Mouse (Mus musculus) embryonic facial prominence, embryonic 13.5 days (tissue): ENCODE measurements at regions not wholly inside any gene's neighbourhood (a gene's known extent, or its start where the extent isn't known, plus 50 kb on each side); places are given as distances from the start of the nearest gene placed in this dataset.

Experiments
- ATAC-seq: fragments of 200-750 bp; cut with Nextera tagmentation; 2 replicates; pipeline ENCODE4 v1.8.0; 2017; ENCODE audit warnings: low read depth; ENCODE audit not compliant: insufficient number of reproducible peaks, insufficient read depth, low FRiP score, low TSS enrichment
- H3K27ac ChIP-seq: fragments of 300-500 bp; sonication (generic); 2 replicates; pipeline ENCODE4 v1.5.1; 2015; ENCODE audit warnings: moderate library complexity, mild to moderate bottlenecking, inconsistent platforms
- H3K27me3 ChIP-seq: fragments of 300-500 bp; sonication (generic); 2 replicates; pipeline ENCODE4 v1.6.1; 2015; ENCODE audit warnings: mild to moderate bottlenecking, inconsistent platforms
- H3K36me3 ChIP-seq: fragments of 300-500 bp; sonication (generic); 2 replicates; pipeline ENCODE4 v1.6.1; 2015; ENCODE audit warnings: mild to moderate bottlenecking, inconsistent platforms
- H3K4me1 ChIP-seq: fragments of 300-500 bp; sonication (generic); 2 replicates; pipeline ENCODE4 v1.6.1; 2015; ENCODE audit warnings: inconsistent platforms
- H3K4me2 ChIP-seq: fragments of 300-500 bp; sonication (generic); 2 replicates; pipeline ENCODE4 v1.6.1; 2015; ENCODE audit warnings: moderate library complexity, mild to moderate bottlenecking, inconsistent platforms
- H3K4me3 ChIP-seq: fragments of 300-500 bp; sonication (generic); 2 replicates; pipeline ENCODE4 v1.5.1; 2015; ENCODE audit warnings: mild to moderate bottlenecking, inconsistent platforms
- H3K9ac ChIP-seq: fragments of 300-500 bp; sonication (generic); 2 replicates; pipeline ENCODE4 v1.6.1; 2015; ENCODE audit warnings: mild to moderate bottlenecking, inconsistent platforms
- H3K9me3 ChIP-seq: fragments of 300-500 bp; sonication (generic); 2 replicates; pipeline ENCODE4 v1.6.1; 2016; ENCODE audit warnings: inconsistent platforms
- WGBS: fragments of 180-500 bp; shearing (Covaris S2); methylation state at CpG from one replicate; pipeline ENCODE4 v1.1.7; 2015; ENCODE audit warnings: mixed read lengths; 5-methylcytosine and 5-hydroxymethylcytosine counted together

DNA sequence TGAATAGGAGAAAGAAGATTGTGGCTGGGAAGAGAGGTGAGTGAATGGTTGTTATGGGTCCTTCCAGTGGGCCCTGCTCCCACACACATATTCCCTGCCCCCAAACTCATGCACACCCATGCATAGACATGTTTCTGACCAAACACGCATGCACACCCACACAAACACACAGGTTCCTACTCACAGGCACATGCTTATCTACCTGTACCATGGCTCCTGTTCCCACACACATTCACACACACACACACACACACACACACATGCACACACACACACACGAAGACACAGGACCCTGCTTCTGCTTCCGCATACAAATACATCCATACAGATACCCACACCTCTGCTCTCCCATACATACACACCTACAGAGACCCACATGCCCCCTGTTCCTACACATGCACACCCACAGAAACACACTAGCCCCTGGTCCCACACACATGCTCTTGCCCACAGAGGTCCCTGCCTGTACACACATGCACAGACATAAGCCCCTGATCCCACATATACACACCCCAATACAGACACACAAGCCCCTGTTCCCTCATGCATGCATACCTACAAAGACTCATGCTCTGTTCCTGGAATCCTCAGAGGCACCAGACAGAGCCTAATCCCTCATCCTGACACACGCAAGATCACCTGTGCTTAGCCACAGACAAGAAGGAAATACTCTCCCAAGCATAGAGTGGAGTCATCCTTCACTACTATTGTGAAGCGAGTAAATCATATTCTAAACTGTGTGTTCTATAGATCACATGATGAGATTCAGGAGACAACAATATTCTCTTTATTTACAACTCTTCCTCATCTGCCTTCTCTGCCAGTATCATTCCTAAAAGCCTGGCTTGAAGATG lies 100.1 kb downstream of the Mycn start:
- H3K27me3 ChIP-seq = no peaks in the 10 kb centered on the region
- 76% methylated on average over 5 of the region's 5 CpGs for WGBS
- no peak for ATAC-seq
- peaks cover 21% of the 10 kb centered on the region for H3K4me1 ChIP-seq
- H3K4me3 ChIP-seq = no peak overlapping the region
- peak overlapping the region; percentile 58 for H3K4me2 ChIP-seq
- no peaks in the 10 kb centered on the region for H3K36me3 ChIP-seq
- H3K9me3 ChIP-seq = no peaks in the 10 kb centered on the region
- no peak overlapping the region; the same call in 1 of the 2 replicates for H3K27ac ChIP-seq
- no peak overlapping the region for H3K9ac ChIP-seq

DNA sequence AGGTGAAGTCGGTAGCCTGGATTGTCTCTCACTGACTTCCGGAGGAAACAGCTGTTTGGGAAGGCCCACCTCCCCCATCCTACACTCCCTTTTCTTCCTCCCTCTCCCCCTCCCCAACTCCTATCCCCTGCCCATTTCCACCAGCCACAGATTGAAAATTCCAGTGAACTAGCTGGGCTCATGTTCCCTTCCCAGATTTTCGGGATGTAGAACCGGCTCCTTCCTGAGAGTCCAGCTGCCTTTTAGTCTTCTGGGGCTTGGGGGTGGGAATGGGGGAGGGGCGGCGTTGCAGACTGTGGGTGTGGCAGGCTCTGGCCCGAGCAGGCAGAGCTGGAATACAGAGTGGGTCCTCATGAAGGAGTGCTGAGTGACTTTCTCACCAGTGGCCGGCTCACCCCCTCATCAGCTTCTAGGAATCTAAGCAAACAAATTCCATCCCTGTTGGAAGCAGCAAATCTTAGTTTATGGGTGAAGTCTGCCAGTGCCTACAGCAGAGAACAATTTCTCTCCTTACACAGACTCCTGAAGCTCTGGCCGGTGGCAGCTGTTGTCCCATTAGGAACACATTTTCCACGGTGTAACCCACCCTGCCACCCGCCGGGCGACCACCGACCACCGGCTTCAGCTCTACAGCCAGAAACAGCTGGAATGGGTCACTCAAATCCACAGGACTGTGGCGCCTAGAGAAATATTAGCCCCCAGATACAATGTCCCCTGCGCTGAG lies 100.9 kb downstream of the Mycn start:
- H3K27ac ChIP-seq = peak overlapping the region; percentile 52
- H3K9ac ChIP-seq = peak overlapping the region; percentile 49; the same call in 1 of the 2 replicates
- peak; percentile 43; the same call in 1 of the 2 replicates for ATAC-seq

DNA sequence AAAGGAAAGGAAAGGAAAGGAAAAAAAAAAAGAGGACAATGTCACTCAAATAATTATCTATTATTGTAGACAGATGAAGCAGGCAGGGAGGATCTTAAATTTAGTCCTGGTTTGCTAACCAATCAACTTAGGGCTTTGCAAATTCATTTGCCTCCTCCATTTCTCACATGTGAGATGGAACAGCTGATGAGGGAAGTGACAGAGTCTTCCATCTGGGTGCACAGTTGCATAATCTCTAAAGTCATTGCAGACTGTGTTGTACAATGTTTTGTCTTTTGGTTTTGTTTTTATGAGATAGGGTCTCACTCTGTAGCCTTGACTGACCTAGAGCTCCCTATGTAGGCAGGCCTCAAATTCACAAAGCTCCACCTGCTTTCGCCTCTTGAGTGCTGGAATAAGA lies 103.9 kb downstream of the Mycn start:
- H3K4me1 ChIP-seq = peaks cover 21% of the 10 kb centered on the region
- no peaks in the 10 kb centered on the region for H3K27me3 ChIP-seq
- H3K9ac ChIP-seq = no peak overlapping the region
- H3K4me2 ChIP-seq = no peak overlapping the region
- no peak for ATAC-seq
- no peaks in the 10 kb centered on the region for H3K36me3 ChIP-seq
- no peak overlapping the region for H3K27ac ChIP-seq
- H3K4me3 ChIP-seq = no peak overlapping the region
- no peaks in the 10 kb centered on the region for H3K9me3 ChIP-seq
- 86% methylated on average over 1 of the region's 1 CpGs for WGBS

More for the DNA sequence above, 100.9 kb downstream of the Mycn start:
- WGBS = 14% methylated on average over 17 of the region's 17 CpGs
- peak overlapping the region; percentile 58 for H3K4me2 ChIP-seq
- no peaks in the 10 kb centered on the region for H3K27me3 ChIP-seq
- peak overlapping the region; percentile 27 for H3K4me3 ChIP-seq
- no peaks in the 10 kb centered on the region for H3K36me3 ChIP-seq
- peaks cover 21% of the 10 kb centered on the region for H3K4me1 ChIP-seq
- H3K9me3 ChIP-seq = no peaks in the 10 kb centered on the region

DNA sequence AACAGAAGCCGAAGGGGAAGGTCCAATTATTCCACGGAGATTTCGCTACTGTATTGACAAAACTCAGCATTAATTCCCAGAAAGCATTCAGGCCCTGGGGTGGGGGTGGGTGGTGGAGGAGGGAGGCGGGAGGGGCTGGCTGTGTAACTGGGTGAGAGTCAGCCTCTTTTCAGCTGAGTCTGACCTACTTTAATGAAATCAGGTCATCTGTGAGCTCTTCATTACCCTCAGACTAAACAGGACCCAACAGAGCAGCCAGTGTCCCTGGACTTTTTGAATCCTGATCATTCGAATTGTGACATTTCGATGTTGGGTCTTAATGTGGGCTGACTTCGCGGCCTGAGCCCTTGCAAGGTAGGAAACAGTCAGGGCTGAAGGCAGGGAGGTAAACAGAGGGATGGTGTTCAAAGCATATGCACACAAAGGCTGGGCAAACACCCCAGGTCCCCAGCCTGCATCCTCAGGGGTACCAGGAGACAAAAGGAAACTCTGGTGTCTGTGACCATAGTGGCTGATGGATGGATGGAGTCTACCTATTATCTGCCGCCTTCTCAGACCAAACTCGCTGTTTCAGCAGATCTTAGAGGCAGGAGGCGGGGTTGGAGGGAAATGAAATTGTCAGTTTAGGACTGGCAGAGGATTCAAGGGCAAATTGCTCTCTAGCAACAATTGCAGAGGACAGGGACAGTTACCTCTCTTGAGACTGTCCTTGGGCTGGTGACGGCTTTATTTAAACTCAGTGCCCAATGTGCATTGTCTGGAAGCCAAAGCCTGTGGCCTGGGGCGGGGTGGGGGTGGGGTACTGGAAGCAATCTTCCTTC lies 113.7 kb downstream of the Mycn start:
- H3K27ac ChIP-seq = no peak overlapping the region
- H3K4me2 ChIP-seq = no peak overlapping the region
- H3K9me3 ChIP-seq = no peaks in the 10 kb centered on the region
- H3K4me1 ChIP-seq = peaks cover 10% of the 10 kb centered on the region; the same call in 1 of the 2 replicates
- H3K9ac ChIP-seq = no peak overlapping the region
- H3K36me3 ChIP-seq = no peaks in the 10 kb centered on the region
- WGBS = 51% methylated on average over 13 of the region's 13 CpGs
- no peaks in the 10 kb centered on the region for H3K27me3 ChIP-seq
- no peak for ATAC-seq
- no peak overlapping the region for H3K4me3 ChIP-seq

DNA sequence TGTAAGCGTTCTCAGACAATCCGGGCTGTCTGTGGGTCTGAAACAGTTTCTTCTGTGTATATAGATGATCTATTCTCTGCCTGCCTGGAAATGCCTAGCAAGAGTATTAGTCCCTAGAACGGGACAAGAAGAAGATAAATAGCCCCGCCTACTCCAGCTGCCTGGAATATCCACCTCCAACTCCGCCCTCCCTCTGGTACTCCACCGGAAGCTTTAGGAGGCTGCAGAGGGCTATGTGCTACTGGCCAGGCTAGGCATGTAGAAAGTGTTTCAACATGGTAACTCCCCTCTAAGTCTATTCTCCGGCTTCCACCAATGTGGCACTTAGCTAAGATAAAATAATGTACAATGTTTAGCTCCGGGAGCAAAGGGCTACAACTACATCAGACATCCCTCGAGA lies 114.3 kb downstream of the Mycn start:
- ATAC-seq = no peak
- Histone ChIP-seq H3K27ac (no peak overlapping the region), H3K4me3 (no peak overlapping the region), H3K4me1 (peaks cover 10% of the 10 kb centered on the region; the same call in 1 of the 2 replicates), H3K9ac (no peak overlapping the region), H3K27me3 (no peaks in the 10 kb centered on the region), H3K4me2 (no peak overlapping the region), H3K9me3 (no peaks in the 10 kb centered on the region), H3K36me3 (no peaks in the 10 kb centered on the region)
- 56% methylated on average over 9 of the region's 9 CpGs for WGBS

DNA sequence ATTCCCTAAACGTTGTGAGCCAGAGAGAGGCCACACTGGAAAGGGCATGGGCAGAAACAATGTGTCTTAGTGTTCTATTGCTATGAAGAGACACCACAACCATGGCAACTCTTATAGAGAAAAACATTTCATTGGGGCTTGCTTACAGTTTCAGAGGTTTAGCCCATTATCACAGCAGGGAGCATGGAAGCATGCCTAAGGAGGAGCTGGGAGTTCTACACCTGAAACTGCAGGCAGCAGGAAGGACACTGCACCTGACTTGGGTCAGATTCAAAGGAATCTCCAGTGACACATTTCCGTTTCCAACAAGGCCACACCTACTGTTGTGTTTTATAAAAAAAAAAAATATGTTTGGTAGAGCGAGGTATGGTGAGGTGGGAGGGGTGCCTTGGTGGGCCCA lies 115.3 kb downstream of the Mycn start:
- H3K9me3 ChIP-seq = no peaks in the 10 kb centered on the region
- no peak overlapping the region for H3K9ac ChIP-seq
- WGBS = 61% methylated on average over 3 of the region's 3 CpGs
- ATAC-seq = no peak
- H3K4me2 ChIP-seq = no peak overlapping the region
- H3K36me3 ChIP-seq = no peaks in the 10 kb centered on the region
- H3K4me3 ChIP-seq = no peak overlapping the region
- H3K4me1 ChIP-seq = peaks cover 10% of the 10 kb centered on the region; the same call in 1 of the 2 replicates
- H3K27ac ChIP-seq = no peak overlapping the region
- H3K27me3 ChIP-seq = no peaks in the 10 kb centered on the region

DNA sequence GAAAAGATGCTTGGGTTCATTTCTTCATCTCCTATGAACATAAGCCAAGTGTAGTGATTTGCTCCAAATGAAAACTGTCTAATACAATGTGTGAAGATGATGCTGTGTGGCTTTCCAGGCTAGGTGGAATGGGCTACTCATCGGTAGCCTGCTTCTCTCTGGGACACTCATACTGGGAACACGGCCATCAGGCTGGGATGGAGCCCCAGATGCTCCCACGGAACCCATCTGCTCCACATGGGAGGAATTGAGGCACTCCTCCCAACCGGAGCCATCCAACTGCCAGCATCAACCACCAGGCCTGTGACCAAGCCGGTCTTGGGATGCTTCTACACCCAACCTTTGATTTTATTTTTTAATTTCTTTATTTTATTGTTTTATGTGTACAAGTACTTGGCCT lies 115.9 kb downstream of the Mycn start:
- Histone ChIP-seq H3K4me2 (no peak overlapping the region), H3K4me1 (peaks cover 10% of the 10 kb centered on the region; the same call in 1 of the 2 replicates), H3K27me3 (no peaks in the 10 kb centered on the region), H3K9ac (no peak overlapping the region), H3K36me3 (no peaks in the 10 kb centered on the region), H3K27ac (no peak overlapping the region), H3K9me3 (no peaks in the 10 kb centered on the region), H3K4me3 (no peak overlapping the region)
- no peak for ATAC-seq
- 89% methylated on average over 5 of the region's 5 CpGs for WGBS

DNA sequence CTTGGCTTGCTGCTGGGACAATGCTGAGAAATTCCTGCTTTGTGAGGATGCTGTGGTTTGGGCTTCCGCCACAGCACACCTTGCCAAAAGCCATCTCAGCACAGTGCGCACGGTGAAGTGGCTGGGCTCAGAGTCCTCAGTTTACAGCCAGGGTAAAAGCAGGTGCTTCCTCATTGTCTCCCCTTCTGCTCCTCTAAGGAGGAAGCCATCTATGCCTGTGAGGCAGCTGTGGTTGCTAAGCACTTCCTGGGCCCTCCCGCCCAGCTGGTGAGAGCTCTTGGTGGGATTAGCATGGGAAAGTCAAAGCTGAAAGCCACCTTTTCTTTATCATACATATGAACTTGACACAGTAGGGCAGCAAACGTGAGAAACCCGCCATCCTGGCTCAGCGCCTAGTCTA lies 120.2 kb downstream of the Mycn start:
- Histone ChIP-seq H3K9ac (no peak overlapping the region), H3K4me3 (no peak overlapping the region), H3K27me3 (no peaks in the 10 kb centered on the region), H3K36me3 (no peaks in the 10 kb centered on the region), H3K9me3 (no peaks in the 10 kb centered on the region), H3K4me1 (no peaks in the 10 kb centered on the region), H3K4me2 (no peak overlapping the region), H3K27ac (no peak overlapping the region)
- WGBS = 81% methylated on average over 7 of the region's 7 CpGs
- no peak for ATAC-seq

DNA sequence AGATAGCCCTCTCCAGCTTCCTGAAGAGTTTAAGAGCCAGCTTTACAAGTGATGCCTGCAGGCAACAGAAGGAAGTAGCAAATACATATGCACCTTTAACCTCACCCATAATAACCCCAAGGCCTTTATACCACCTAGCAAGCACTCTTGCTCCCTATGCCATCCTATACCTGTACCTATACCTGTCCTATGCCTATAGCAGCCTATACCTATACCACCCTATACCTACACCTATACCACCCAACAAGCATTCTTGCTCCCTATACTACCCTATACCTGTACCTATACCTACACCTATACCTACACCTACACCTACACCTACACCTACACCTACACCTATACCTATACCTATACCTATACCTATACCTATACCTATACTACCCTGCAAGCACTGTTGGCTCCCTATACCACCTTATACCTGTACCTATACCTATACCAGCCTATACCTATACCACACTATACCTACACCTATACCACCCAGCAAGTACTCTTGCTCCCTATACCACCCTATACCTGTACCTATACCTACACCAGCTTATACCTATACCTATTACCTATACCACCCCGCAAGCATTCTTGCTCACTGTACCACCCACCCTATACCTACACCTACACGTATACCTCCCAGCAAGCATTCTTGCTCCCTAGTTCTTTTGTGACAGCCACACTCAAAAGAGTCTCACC lies 120.9 kb downstream of the Mycn start:
- 87% methylated on average over 2 of the region's 2 CpGs for WGBS
- no peaks in the 10 kb centered on the region for H3K4me1 ChIP-seq
- H3K4me2 ChIP-seq = no peak overlapping the region
- H3K27ac ChIP-seq = no peak overlapping the region
- no peaks in the 10 kb centered on the region for H3K27me3 ChIP-seq
- H3K4me3 ChIP-seq = no peak overlapping the region
- H3K9ac ChIP-seq = no peak overlapping the region
- H3K9me3 ChIP-seq = no peaks in the 10 kb centered on the region
- ATAC-seq = no peak
- no peaks in the 10 kb centered on the region for H3K36me3 ChIP-seq

DNA sequence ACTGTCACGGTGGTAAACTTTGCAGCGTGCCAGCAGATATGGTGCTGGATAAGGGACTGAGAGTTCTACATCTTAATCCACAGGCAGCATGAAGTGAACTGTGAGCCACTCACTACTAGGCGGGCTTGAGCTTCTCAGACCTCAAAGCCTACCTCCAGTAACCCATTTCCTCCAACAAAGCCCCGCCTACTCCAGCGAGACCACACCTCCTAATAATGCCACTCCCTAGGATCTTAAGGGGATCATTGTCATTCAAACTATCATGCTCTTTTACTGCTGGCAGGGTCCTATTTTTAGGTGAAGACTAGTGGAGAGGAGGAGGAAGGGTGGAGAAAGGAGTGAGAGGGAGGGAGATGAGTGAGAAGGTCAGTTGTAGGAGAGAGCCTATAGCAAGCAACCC lies 122.0 kb downstream of the Mycn start:
- WGBS = 69% methylated on average over 5 of the region's 5 CpGs
- ATAC-seq = no peak
- H3K9ac ChIP-seq = no peak overlapping the region

DNA sequence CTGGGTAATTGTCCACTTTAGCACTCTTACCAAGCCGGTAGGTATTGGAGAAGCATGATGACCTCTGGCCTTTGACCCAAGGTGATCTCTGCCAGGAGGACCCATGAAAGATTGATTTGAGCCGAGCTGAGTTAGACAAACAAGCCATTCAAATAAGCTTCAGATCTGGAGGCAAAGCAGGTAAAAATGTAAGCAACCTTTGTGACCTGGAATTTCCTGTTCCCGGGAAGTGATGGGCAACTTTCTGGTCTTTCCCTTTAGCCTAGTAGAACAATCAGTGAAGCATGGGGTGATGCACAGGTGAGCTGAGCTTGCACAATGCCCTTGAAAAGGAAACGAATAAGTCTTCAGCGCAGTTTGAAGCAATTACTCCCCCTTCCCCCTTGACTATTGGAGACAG lies 127.0 kb downstream of the Mycn start:
- no peak for ATAC-seq
- H3K27ac ChIP-seq = no peak overlapping the region
- no peak overlapping the region for H3K4me3 ChIP-seq
- peaks cover 26% of the 10 kb centered on the region for H3K4me1 ChIP-seq
- no peak overlapping the region for H3K4me2 ChIP-seq
- no peaks in the 10 kb centered on the region for H3K36me3 ChIP-seq
- no peak overlapping the region for H3K9ac ChIP-seq
- no peaks in the 10 kb centered on the region for H3K27me3 ChIP-seq
- WGBS = 22% methylated on average over 5 of the region's 5 CpGs
- no peaks in the 10 kb centered on the region for H3K9me3 ChIP-seq

More for the DNA sequence above, 122.0 kb downstream of the Mycn start:
- Histone ChIP-seq H3K4me1 (no peaks in the 10 kb centered on the region), H3K4me3 (no peak overlapping the region), H3K9me3 (no peaks in the 10 kb centered on the region), H3K27me3 (no peaks in the 10 kb centered on the region), H3K36me3 (no peaks in the 10 kb centered on the region), H3K27ac (no peak overlapping the region), H3K4me2 (no peak overlapping the region)
